Mouse (Mus musculus) CD4-positive naive resting alpha-beta T cell, adult 57 days (primary cell): ENCODE results near the gene A630073D07Rik. TPM values are rescaled to one million over a fixed set of nuclear protein-coding genes. Genes with fewer than 3 reads are reported as not detected.

ENCODE experiments used
- total RNA-seq: library from RNA; stranded (reverse); gene quantifications from one replicate; pipeline ENCODE4 v1.2.4, GENCODE M21; 2023

A630073D07Rik gene
- not detected for total RNA-seq

DNA sequence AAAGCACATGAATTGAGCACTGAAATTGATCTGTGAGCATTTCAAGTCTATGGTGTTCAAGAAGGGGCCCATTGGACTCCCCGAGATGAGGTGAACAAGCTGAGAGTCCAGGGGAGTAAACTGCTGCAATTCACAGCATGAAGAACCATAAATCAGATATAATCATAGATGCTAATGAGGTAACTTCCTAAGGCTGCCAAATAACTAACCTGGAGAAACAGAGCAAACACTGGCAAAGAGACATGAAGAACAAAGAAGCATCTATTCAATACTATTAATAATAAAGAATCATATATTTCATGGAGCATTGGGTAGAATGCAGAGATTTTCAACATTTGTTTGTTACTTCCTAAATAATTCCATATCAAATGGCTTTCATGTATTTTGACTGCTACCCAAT lies at the start of gene A630073D07Rik:
Gene A630073D07Rik, minus strand, starts transcription at position 101 of the 400 bp plus-strand sequence.

GRCm38 (mm10) chr6:132700907-132701306 lies 49.6 kb upstream of the A630073D07Rik start, which contains the start of gene Tas2r121:
TSS of gene Tas2r121 (minus strand) at chr6:132701007.

GRCm38 (mm10) chr6:132656653-132657052 lies 5.3 kb upstream of the A630073D07Rik start, which contains the start of gene Tas2r120:
TSS of gene Tas2r120 (plus strand) at chr6:132656953.

DNA sequence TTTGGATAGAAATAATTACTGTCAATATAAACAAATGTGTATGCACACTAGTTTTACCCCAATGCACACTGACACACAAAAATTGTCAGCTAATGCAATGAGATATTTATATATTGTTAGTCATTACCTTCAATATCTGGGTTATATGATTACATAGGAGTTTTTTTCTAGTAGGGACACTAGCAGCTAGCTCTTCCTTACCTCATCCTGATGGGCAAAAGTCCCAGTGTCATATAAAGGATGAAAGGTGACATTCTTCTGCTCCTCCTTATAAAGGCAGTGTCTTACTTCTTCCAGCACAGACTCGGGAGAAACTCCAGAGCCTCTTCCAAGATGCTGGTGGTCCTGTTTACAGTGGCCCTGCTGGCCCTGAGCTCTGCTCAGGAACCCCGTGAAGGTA lies 55.7 kb downstream of the A630073D07Rik start, which contains the start of gene Prp2:
Gene Prp2, plus strand, starts transcription at position 301 of the 400 bp plus-strand sequence.

Other genes starting within 250 kb of the A630073D07Rik start
- not detected for gene Prh1, start 81.7 kb downstream of the A630073D07Rik start, total RNA-seq
- not detected for gene Prp2, start 55.6 kb downstream of the A630073D07Rik start, total RNA-seq
- not detected for gene Tas2r120, start 5.4 kb upstream of the A630073D07Rik start, total RNA-seq
- not detected for gene Tas2r121, start 49.5 kb upstream of the A630073D07Rik start, total RNA-seq
- not detected for gene Tas2r122, start 60.4 kb upstream of the A630073D07Rik start, total RNA-seq
- gene Tas2r115, start 86.5 kb upstream of the A630073D07Rik start, total RNA-seq, result not detected
- not detected for gene Tas2r124, start 103.2 kb upstream of the A630073D07Rik start, total RNA-seq
- gene Tas2r102, start 110.6 kb upstream of the A630073D07Rik start, total RNA-seq, result not detected
- not detected for gene Tas2r136, start 126.6 kb upstream of the A630073D07Rik start, total RNA-seq
- gene Tas2r117, start 151.3 kb upstream of the A630073D07Rik start, total RNA-seq, result not detected
- not detected for gene Tas2r123, start 195.6 kb upstream of the A630073D07Rik start, total RNA-seq
- gene Tas2r116, start 203.9 kb upstream of the A630073D07Rik start, total RNA-seq, result not detected
- gene Tas2r110, start 216.5 kb upstream of the A630073D07Rik start, total RNA-seq, result not detected
- not detected for gene Tas2r113, start 241.5 kb upstream of the A630073D07Rik start, total RNA-seq